Mouse (Mus musculus) embryonic facial prominence, embryonic 10.5 days (tissue): ENCODE data around the gene Dtd1. TPM values are rescaled to one million over a fixed set of nuclear protein-coding genes. Genes with fewer than 3 reads are reported as not detected.
"Not testable (repeated sequence)": the region's sequence is repeated elsewhere in the genome, so short reads cannot be mapped to it uniquely, and the experiment has no call there.

ENCODE experiments used
- DNase-seq: peaks from one replicate; pipeline ENCODE4 v3.0.0-alpha.2; 2017; ENCODE audit warnings: low spot score
- H3K27ac ChIP-seq: fragments of 300-500 bp; sonication (generic); replicated peaks from 2 replicates; pipeline ENCODE4 v1.5.1; 2016; ENCODE audit warnings: mild to moderate bottlenecking
- H3K27me3 ChIP-seq: fragments of 300-500 bp; sonication (generic); replicated peaks from 2 replicates; pipeline ENCODE4 v1.6.1; 2016; ENCODE audit warnings: low read depth, mild to moderate bottlenecking; ENCODE audit not compliant: poor library complexity, severe bottlenecking
- H3K36me3 ChIP-seq: fragments of 300-500 bp; sonication (generic); replicated peaks from 2 replicates; pipeline ENCODE4 v1.6.1; 2016; ENCODE audit warnings: mild to moderate bottlenecking, moderate library complexity
- H3K4me1 ChIP-seq: fragments of 300-500 bp; sonication (generic); 2 replicates; pipeline ENCODE4 v1.6.1; 2016
- H3K4me3 ChIP-seq: fragments of 300-500 bp; sonication (generic); 2 replicates; pipeline ENCODE4 v1.5.1; 2016; ENCODE audit warnings: mild to moderate bottlenecking, moderate library complexity
- H3K9me3 ChIP-seq: fragments of 300-500 bp; sonication (generic); 2 replicates; pipeline ENCODE4 v1.6.1; 2016; ENCODE audit warnings: mild to moderate bottlenecking
- WGBS: fragments of 180-500 bp; shearing (Covaris S2); methylation state at CpG from one replicate; pipeline ENCODE4 v1.1.7; 2016; 5-methylcytosine and 5-hydroxymethylcytosine counted together
- polyA plus RNA-seq: library from polyadenylated mRNA; unstranded; fragments of >200 nt; fragmentation: Nextera tagmentation; extraction: Ambion mirVana; gene quantifications from 2 replicates; pipeline ENCODE4 v1.2.1, GENCODE M21; 2016

Gene Dtd1
- 36.9 and 43.1 TPM in 2 replicates for polyA plus RNA-seq

DNA sequence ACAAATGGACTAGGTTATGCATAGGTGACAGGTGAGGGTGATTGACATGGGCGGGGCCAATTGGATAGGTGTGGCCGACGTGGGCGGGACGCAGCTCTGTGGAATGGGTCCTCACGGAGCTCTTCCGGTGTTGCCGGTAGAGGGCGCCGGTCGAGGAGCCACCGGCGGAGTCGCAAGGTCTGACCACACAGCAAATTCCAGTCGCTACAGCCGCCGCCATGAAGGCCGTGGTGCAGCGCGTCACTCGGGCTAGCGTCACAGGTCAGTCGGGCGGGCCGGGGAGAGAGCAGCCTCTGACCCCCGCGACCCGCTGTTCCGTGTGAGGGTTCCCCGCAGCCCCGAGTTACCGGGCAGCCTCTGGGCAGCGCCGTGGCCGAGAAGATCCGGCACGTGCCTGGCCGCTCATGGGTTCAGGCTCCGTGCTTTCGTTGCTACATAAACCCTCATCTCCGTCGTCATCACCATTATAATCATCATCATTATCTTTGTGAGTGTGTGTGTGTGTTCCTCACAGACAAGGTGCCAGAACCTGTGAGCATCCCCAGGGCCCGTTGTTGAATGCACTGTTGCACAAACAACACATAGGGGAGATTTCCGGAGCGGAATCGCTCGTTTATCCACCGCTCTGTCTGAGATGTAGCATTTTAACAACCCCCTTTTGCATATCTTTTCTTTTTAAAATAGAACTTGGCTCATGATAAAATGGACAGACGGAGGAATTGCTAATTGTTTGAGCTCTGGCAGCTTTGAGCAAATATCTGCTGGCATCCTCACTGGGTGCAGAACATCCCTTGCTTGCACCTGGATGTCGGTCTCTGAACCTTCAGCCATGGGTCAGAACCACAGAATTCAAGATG lies at the start of gene Dtd1:
Gene Dtd1, plus strand, starts transcription at position 67 of the 857 bp plus-strand sequence.
- Histone ChIP-seq H3K9me3 (no peaks in the 10 kb centered on the region), H3K4me3 (peak within 1 kb of the TSS; percentile 77), H3K4me1 (peaks cover 11% of the 10 kb centered on the region; the same call in 1 of the 2 replicates), H3K27ac (peak within 1 kb of the TSS; percentile 94), H3K36me3 (peaks cover 8% of the 10 kb centered on the region), H3K27me3 (no peaks in the 10 kb centered on the region; the same call in 1 of the 2 replicates)
- WGBS, result 2% methylated on average over 50 of the region's 50 CpGs
- peak; percentile 91 for DNase-seq

DNA sequence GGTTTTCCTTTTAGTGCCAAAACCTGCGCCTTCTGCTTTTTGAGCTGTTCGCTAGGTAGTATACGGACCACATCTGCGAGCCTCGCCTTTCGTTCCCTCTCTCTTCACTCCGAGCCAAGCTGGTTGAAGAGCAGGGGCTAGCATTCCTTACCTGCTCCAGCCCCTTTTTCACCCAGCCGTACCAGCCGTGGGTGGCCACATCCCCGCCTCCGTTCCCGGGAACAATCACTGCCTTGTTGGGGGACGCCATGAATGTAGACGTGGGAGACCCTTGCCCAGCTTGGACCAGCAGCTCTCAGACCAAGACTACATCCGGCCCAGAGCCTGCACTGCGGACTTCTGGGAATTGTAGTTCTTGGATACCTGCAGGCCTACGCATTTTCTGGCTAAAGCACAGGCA lies 49.2 kb upstream of the Dtd1 start, which contains the start of gene Rbbp9:
Gene Rbbp9, minus strand, starts transcription at position 341 of the 400 bp plus-strand sequence.
- peak; percentile 85 for DNase-seq
- H3K27ac ChIP-seq, result peak within 1 kb of the TSS; percentile 95
- under 1% methylated on average over 17 of the region's 17 CpGs for WGBS

DNA sequence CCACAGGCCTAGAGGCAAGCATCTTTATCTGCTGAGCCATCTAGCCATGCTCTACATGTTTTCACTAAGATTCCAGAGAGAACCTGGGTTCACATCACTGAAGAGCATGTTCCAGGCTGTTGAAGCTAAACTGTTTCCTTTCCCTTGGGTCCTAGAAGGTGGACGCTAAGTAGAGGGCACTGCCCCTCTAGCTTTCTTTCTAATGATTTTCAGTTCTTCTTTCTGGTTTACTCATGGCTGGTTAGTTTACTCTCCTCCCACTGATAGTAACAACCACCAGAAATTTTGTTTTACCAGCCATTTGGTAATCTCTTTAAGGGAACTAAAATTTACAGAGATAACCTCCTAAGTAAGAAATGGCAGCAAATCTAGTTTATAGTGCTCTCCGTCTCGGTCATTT lies 45.8 kb upstream of the Dtd1 start:
- Histone ChIP-seq H3K4me3 (no peak overlapping the region), H3K27me3 (no peaks in the 10 kb centered on the region), H3K36me3 (peaks cover under 1% of the 10 kb centered on the region; the same call in 1 of the 2 replicates), H3K4me1 (peaks cover 25% of the 10 kb centered on the region), H3K9me3 (no peaks in the 10 kb centered on the region), H3K27ac (no peak overlapping the region)
- DNase-seq, result no peak
- WGBS, result 94% methylated on average over 3 of the region's 3 CpGs

More for the DNA sequence above, 49.2 kb upstream of the Dtd1 start, which contains the start of gene Rbbp9:
- Histone ChIP-seq H3K4me3 (peak within 1 kb of the TSS; percentile 76), H3K9me3 (no peaks in the 10 kb centered on the region), H3K27me3 (no peaks in the 10 kb centered on the region), H3K4me1 (peaks cover 16% of the 10 kb centered on the region; the same call in 1 of the 2 replicates), H3K36me3 (peaks cover 31% of the 10 kb centered on the region)

DNA sequence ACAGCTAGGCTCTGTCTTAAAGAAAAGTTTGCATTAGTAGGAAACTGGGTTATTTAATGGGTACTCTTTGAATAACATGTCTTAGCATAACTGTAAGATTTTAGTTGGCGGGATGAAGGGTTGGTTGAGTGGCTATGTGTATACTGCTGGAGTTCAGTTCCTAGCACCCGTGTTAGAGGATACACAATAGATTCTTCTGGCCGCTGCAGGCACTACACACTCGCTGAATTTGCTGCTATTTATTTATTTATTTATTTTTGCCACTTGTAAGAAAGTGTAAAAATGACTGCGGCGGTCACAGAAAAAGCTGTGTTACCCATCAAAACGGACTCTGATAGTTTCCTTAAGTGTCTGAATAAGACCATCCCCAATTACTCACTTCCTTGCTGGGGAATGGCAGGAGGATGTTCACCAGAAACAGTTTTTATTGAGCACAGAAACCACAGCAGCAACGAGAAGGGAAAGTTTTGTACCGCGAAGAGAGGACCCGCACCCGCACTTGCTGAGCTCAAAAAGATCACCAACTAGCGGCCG lies 44.3 kb upstream of the Dtd1 start:
- H3K27me3 ChIP-seq, result no peaks in the 10 kb centered on the region
- H3K4me1 ChIP-seq, result peaks cover 15% of the 10 kb centered on the region
- WGBS, result 4% methylated on average over 14 of the region's 14 CpGs
- H3K27ac ChIP-seq, result peak overlapping the region; percentile 91
- no peak for DNase-seq
- H3K9me3 ChIP-seq, result no peaks in the 10 kb centered on the region
- peaks cover 15% of the 10 kb centered on the region for H3K36me3 ChIP-seq
- H3K4me3 ChIP-seq, result peak overlapping the region; percentile 89

DNA sequence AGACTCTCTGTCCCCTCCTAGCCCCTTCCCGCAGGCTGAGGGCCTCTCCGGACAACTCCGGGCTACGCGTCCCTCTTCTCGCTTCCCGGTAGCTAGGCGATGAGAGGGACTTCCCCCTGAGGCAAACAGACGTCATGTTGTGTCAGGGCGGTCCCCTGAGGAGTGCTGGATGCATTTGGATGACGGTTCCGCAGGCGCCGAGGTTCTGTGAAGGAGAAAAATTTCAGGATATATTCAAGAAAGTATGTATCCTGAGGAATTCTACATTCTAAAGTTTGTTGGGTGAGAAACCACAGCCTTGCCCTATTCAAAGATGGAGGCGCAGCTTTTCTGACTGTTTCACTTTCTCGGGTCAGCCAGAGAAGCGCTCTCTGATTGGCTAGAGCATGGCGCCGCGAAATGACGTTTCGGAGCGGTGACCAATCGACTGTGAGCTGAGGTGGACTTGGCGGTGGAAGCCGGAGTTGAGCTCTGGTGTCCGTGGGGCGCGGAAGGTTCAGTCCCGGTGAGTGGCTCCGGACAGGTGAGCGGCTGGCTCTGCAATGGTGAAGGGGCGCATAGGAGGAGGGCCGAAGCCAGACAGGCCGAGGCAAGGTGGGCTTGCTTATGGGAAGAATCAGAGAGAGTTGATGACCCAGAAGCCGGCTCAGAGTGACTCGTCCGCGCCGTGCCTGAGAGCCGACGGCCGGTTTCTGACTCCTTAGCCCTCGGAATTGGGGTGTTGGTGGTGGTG lies 43.7 kb upstream of the Dtd1 start, which contains the start of gene Sec23b:
Gene Sec23b, plus strand, starts transcription at position 410 of the 733 bp plus-strand sequence.
- Histone ChIP-seq H3K36me3 (peaks cover 15% of the 10 kb centered on the region), H3K4me3 (peak within 1 kb of the TSS; percentile 89), H3K27me3 (no peaks in the 10 kb centered on the region), H3K4me1 (peaks cover 15% of the 10 kb centered on the region), H3K9me3 (no peaks in the 10 kb centered on the region), H3K27ac (peak within 1 kb of the TSS; percentile 91)
- DNase-seq, result peak; percentile 95
- under 1% methylated on average over 44 of the region's 44 CpGs for WGBS

DNA sequence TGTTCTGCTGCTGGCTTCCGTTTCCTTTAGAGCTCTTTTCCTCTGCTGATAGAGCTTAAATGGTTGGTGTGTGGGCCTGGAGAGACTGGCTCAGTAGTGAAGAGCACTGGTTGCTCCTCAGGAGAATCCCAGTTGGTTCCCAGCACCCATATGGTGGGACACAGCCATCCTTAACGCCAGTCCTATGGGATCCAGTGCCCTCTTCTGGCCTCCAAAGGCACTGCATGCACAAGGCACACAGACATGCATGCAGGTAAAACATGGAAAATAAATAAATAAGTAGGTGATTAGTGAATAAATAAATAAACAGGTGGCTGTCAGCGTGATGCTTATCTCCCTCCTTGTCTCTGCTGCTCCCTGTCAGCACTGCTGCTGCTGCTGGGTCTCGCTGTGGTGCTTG lies 11.0 kb upstream of the Dtd1 start:
- peaks cover 72% of the 10 kb centered on the region for H3K36me3 ChIP-seq
- no peaks in the 10 kb centered on the region for H3K9me3 ChIP-seq
- no peak overlapping the region for H3K4me3 ChIP-seq
- H3K27me3 ChIP-seq, result no peaks in the 10 kb centered on the region
- H3K4me1 ChIP-seq, result no peaks in the 10 kb centered on the region
- DNase-seq, result no peak
- 85% methylated on average over 4 of the region's 4 CpGs for WGBS
- no peak overlapping the region for H3K27ac ChIP-seq

DNA sequence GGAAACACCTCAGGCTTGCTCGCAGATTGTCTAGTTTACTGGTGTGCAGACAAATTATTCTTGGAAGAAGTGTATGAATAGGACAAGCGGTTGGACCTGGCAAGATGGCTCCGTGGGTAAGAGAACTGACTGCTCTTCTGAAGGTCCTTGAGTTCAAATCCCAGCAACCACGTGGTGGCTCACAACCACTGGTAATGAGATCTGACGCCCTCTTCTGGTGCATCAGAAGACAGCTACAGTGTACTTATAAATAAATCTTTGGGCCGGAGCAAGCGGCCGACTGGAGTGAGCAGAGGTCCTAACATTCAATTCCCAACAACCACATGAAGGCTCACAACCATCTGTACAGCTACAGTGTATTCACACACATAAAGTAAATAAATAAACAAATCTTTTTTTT lies 6.7 kb upstream of the Dtd1 start:
- H3K9me3 ChIP-seq, H3K27me3 ChIP-seq, H3K27ac ChIP-seq, H3K4me1 ChIP-seq, DNase-seq, H3K4me3 ChIP-seq: not testable (repeated sequence)
- WGBS, result 68% methylated on average over 8 of the region's 8 CpGs
- H3K36me3 ChIP-seq, result peaks cover 37% of the 10 kb centered on the region

DNA sequence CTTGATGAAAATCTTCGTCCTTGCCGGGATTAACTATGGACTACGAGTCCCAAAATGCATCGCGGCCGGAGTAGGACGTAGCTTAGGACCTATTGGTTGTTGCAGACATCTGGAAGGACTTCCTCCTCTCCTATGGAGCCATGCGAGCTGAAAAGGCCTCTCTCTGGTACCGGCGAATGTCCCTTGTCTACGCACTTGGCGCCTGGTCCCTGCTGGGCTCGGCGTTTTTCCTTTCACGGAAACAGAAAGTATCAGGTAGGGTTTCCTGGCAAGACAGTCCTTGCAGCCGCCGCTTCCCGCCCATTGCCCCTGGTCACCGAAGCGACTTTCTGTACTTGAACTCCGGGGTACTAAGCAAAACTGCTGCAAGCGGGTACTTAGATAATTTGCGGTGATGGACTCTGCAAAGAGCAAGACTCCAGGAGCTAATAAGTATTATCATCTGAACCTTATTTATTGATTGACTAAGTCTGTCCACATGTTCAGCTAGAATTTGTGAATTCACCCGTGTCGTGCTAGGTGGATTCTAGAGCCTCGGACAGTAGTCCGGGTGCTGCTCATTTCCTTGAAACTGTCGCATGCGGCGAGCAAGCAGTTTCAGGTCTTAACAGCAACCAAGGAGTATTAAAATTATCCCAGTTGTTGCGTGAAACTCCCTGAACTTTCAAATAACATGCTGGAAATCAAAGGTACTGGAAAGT lies 5.6 kb upstream of the Dtd1 start, which contains the start of gene Smim26:
Gene Smim26, plus strand, starts transcription at position 104 of the 701 bp plus-strand sequence.
- H3K36me3 ChIP-seq, result peaks cover 27% of the 10 kb centered on the region
- peaks cover 4% of the 10 kb centered on the region; the same call in 1 of the 2 replicates for H3K4me1 ChIP-seq
- H3K27me3 ChIP-seq, result no peaks in the 10 kb centered on the region
- H3K9me3 ChIP-seq, result no peaks in the 10 kb centered on the region
- 2% methylated on average over 31 of the region's 31 CpGs for WGBS
- H3K4me3 ChIP-seq, result peak within 1 kb of the TSS; percentile 75
- peak within 1 kb of the TSS; percentile 83 for H3K27ac ChIP-seq
- DNase-seq, result peak; percentile 80

DNA sequence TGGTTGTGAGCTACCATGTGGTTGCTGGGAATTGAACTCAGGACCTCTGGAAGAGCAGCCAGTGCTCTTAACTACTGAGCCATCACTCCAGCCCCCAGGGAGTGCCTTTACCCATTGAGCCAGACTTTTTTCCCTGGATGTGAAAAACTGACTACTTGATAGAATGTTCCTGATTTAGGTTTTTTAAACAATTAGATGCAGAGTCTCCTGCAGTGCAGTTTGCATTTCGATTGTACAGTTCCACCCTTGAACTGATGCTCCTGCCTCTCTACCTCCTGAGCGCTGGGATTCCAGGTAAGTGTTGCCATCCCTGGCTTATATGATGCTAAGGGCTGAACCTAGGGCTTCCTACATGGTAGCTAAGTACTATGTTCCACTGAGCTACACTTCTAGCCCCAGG lies 1.7 kb upstream of the Dtd1 start:
- DNase-seq, result no peak
- Histone ChIP-seq H3K4me1 (peaks cover 14% of the 10 kb centered on the region; the same call in 1 of the 2 replicates), H3K4me3 (no peak overlapping the region), H3K36me3 (peaks cover 8% of the 10 kb centered on the region), H3K27me3 (no peaks in the 10 kb centered on the region; the same call in 1 of the 2 replicates), H3K9me3 (no peaks in the 10 kb centered on the region), H3K27ac (no peak overlapping the region)
- WGBS, result 63% methylated on average over 2 of the region's 2 CpGs

DNA sequence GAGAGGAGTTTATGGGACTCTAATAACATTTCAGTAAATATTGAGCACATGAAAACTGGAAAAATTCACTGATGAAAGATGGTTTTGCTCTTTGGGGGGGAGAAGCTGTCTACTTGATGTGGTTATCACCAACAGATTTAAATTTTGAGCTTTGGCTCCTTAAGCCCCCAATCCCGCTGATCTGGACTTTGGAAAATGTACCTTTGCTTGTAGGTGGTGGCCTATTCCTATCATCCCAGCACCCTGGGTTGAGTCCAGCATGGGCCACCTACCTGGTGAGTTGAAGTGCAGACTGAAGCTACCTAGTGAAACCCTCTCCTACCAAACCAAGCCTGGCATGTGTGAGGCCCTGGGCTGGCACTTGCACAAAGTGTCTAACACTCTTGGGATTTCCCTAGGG lies 1.9 kb downstream of the Dtd1 start:
- DNase-seq, result no peak
- no peaks in the 10 kb centered on the region for H3K9me3 ChIP-seq
- peaks cover 11% of the 10 kb centered on the region; the same call in 1 of the 2 replicates for H3K4me1 ChIP-seq
- 90% methylated on average over 1 of the region's 1 CpGs for WGBS
- no peak overlapping the region for H3K4me3 ChIP-seq
- H3K36me3 ChIP-seq, result peaks cover under 1% of the 10 kb centered on the region; the same call in 1 of the 2 replicates
- no peak overlapping the region for H3K27ac ChIP-seq
- no peaks in the 10 kb centered on the region; the same call in 1 of the 2 replicates for H3K27me3 ChIP-seq

DNA sequence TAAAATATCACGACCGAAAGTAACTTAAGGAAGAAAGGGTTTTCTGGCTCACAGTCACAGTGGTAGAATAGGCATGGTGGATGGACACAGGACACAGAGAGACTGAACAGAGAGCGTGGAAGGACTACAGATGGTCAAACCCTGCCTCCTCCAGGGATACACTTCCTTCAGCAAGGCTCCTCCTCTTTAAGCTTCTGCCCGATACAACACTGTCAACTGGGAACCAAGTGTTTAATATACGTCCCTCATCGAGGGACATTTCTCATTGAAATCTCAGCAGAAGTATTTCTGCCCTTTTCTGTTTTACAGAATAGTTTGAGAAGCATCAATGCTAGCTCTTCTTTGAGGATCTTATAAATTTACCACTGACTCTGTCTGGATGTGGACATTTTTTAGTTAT lies 14.3 kb downstream of the Dtd1 start:
- DNase-seq, result no peak
- 92% methylated on average over 6 of the region's 6 CpGs for WGBS
- H3K27me3 ChIP-seq, result no peaks in the 10 kb centered on the region
- H3K4me3 ChIP-seq, result no peak overlapping the region
- H3K27ac ChIP-seq, result no peak overlapping the region
- H3K36me3 ChIP-seq, result no peaks in the 10 kb centered on the region
- no peaks in the 10 kb centered on the region for H3K4me1 ChIP-seq
- no peaks in the 10 kb centered on the region for H3K9me3 ChIP-seq
